Mouse (Mus musculus) lung, adult 18-20 months (tissue): ENCODE measurements around the gene Olfr135.

Experiments
- DNase-seq, 2 experiments: peaks; one replicate each; pipeline ENCODE4 v3.0.0; 2022; ENCODE audit warnings: mixed read lengths in 2 of 2

The Olfr135 gene

GRCm38 (mm10) chr17:38204035-38204434 lies at the start of gene Olfr135:
Gene Olfr135 (plus strand): TSS chr17:38204335.
- no peak for DNase-seq

GRCm38 (mm10) chr17:38171088-38171487 lies 33.0 kb upstream of the Olfr135 start, which contains the start of gene Olfr134:
Gene Olfr134 (plus strand): TSS chr17:38171388.
- DNase-seq: no peak
